Mouse (Mus musculus) embryonic fibroblast, embryonic 13.5 days (primary cell): ENCODE measurements at regions not wholly inside any gene's neighbourhood (a gene's known extent, or its start where the extent isn't known, plus 50 kb on each side); places are given as distances from the start of the nearest gene placed in this dataset.

Experiments
- CTCF ChIP-seq: IDR thresholded peaks from 2 replicates; pipeline ENCODE4 v1.5.1; 2011; ENCODE audit warnings: mild to moderate bottlenecking, control low read depth, low read length, moderate library complexity, borderline replicate concordance; ENCODE audit not compliant: insufficient read depth
- POLR2A ChIP-seq: IDR thresholded peaks from 2 replicates; pipeline ENCODE4 v1.6.1; 2011; ENCODE audit warnings: low read depth, mild to moderate bottlenecking, control low read depth, low read length, moderate library complexity

DNA sequence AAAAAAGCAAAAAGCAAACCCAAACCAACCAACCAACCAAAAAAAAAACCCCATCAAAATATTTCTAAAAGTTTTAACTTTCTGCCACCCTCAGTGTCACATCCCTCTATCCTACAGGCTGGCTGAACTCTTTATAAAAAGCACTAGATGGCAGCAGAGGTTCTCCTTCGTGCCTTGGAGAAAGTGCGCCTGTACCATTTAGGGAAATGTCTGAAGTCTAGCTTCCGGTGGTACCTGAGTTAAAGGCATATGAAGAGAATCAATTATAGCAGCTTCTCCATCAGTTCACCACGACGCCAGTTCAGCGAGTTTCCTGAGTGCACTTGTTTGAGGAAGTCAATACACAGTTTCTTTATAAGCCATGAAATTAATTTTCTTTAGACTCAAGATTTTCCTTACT is 130.0 kb upstream of the Zc3h12c start:
- TF ChIP-seq CTCF, result no peak
- TF ChIP-seq POLR2A, result no peak
